Mouse (Mus musculus): ENCODE results near the gene Man2a2.
"Not testable (repeated sequence)": the region's sequence is repeated elsewhere in the genome, so short reads cannot be mapped to it uniquely, and the experiment has no call there.

The Man2a2 gene

GRCm38 (mm10) chr7:80336932-80337331 lies 34.2 kb downstream of the Man2a2 start:
- no peak for DNase-seq (ENCODE audit: low read depth, low spot score)

- DNase-seq (ENCODE audit: low read depth, low spot score), result no peak
These were observed 36.3 kb downstream of the Man2a2 start for GRCm38 (mm10) chr7:80334848-80335247.

GRCm38 (mm10) chr7:80331433-80331832 lies 39.7 kb downstream of the Man2a2 start:
- DNase-seq (ENCODE audit: low read depth, low spot score), result no peak

- no peak for DNase-seq (ENCODE audit: low read depth, low spot score)
These were observed 40.9 kb downstream of the Man2a2 start for GRCm38 (mm10) chr7:80330278-80330677.

- no peak for DNase-seq (ENCODE audit: low read depth, low spot score)
These were observed 45.1 kb downstream of the Man2a2 start for GRCm38 (mm10) chr7:80326076-80326475.

- peak; percentile 21 for DNase-seq (ENCODE audit: low read depth, low spot score)
These were observed 45.8 kb downstream of the Man2a2 start for GRCm38 (mm10) chr7:80325292-80325868.

- not testable (repeated sequence) for DNase-seq (ENCODE audit: low read depth, low spot score)
These were observed 46.4 kb downstream of the Man2a2 start for GRCm38 (mm10) chr7:80324816-80325119.

GRCm38 (mm10) chr7:80324043-80324815 lies 46.9 kb downstream of the Man2a2 start, which contains the start of gene Rccd1:
Gene Rccd1 (minus strand): TSS chr7:80324454.
- peak; percentile 98 for DNase-seq (ENCODE audit: low read depth, low spot score)

GRCm38 (mm10) chr7:80323336-80323735 lies 47.8 kb downstream of the Man2a2 start:
- DNase-seq (ENCODE audit: low read depth, low spot score), result no peak

- no peak for DNase-seq (ENCODE audit: low read depth, low spot score)
These were observed 51.2 kb downstream of the Man2a2 start for GRCm38 (mm10) chr7:80319846-80320496.

- DNase-seq (ENCODE audit: low read depth, low spot score), result no peak
These were observed 52.5 kb downstream of the Man2a2 start for GRCm38 (mm10) chr7:80318670-80319069.

GRCm38 (mm10) chr7:80317439-80318115 lies 53.6 kb downstream of the Man2a2 start:
- no peak for DNase-seq (ENCODE audit: low read depth, low spot score)

GRCm38 (mm10) chr7:80315733-80316132 lies 55.4 kb downstream of the Man2a2 start:
- no peak for DNase-seq (ENCODE audit: low read depth, low spot score)

GRCm38 (mm10) chr7:80310771-80311170 lies 60.4 kb downstream of the Man2a2 start:
- no peak for DNase-seq (ENCODE audit: low read depth, low spot score)

GRCm38 (mm10) chr7:80307766-80308165 lies 63.4 kb downstream of the Man2a2 start:
- no peak for DNase-seq (ENCODE audit: low read depth, low spot score)

- DNase-seq (ENCODE audit: low read depth, low spot score), result no peak
These were observed 69.7 kb downstream of the Man2a2 start for GRCm38 (mm10) chr7:80301522-80301921.

- DNase-seq (ENCODE audit: low read depth, low spot score), result peak; percentile 26
These were observed 71.6 kb downstream of the Man2a2 start for GRCm38 (mm10) chr7:80299568-80299967.

All from 3T3-L1 (cell line).